Mouse (Mus musculus) mouse trophoblast stem cell (cell line): ENCODE measurements around the gene Stat6.

ENCODE experiments used
- in situ Hi-C, 2 experiments: fragments of 300-500 bp; cut with MseI, MboI; formaldehyde crosslinking; loops; 2 replicates in 1 of 2; 3 replicates in 1 of 2; pipeline ENCODE4 v1.15.1; 2025

Gene Stat6

GRCm38 (mm10) chr10:127615034-127615374 is 27.8 kb upstream of the Stat6 start:
- in situ Hi-C loops = no loop called here

- in situ Hi-C loops = no loop called here
These were observed 27.2 kb upstream of the Stat6 start for GRCm38 (mm10) chr10:127615591-127615990.

- in situ Hi-C loops = no loop called here
These were observed 26.5 kb upstream of the Stat6 start for GRCm38 (mm10) chr10:127616261-127616679.

GRCm38 (mm10) chr10:127617294-127617693 is 25.5 kb upstream of the Stat6 start:
- in situ Hi-C loops = no loop called here

- in situ Hi-C loops = no loop called here
These were observed 24.6 kb upstream of the Stat6 start for GRCm38 (mm10) chr10:127618173-127618572.

GRCm38 (mm10) chr10:127619119-127619721 is 23.6 kb upstream of the Stat6 start:
- in situ Hi-C loops = no loop called here

- in situ Hi-C loops = loop anchor here in 1 of 2 experiments (10.0 kb wide), 1 partner anchor 45 kb away; no protein-coding TSS in a partner anchor
These were observed 22.8 kb upstream of the Stat6 start for GRCm38 (mm10) chr10:127619941-127620405.

GRCm38 (mm10) chr10:127620406-127621190 is 22.2 kb upstream of the Stat6 start, which contains the start of gene Lrp1:
TSS of gene Lrp1 (minus strand) at chr10:127621148.
- in situ Hi-C loops = loop anchor here in 1 of 2 experiments (10.0 kb wide), 1 partner anchor 46 kb away; no protein-coding TSS in a partner anchor

GRCm38 (mm10) chr10:127621191-127622056 is 21.4 kb upstream of the Stat6 start:
- in situ Hi-C loops = loop anchor here in 1 of 2 experiments (10.0 kb wide), 1 partner anchor 47 kb away; no protein-coding TSS in a partner anchor

GRCm38 (mm10) chr10:127622057-127622392 is 20.8 kb upstream of the Stat6 start:
- in situ Hi-C loops = loop anchor here in 1 of 2 experiments (10.0 kb wide), 1 partner anchor 47 kb away; no protein-coding TSS in a partner anchor

- in situ Hi-C loops = loop anchor here in 1 of 2 experiments (10.0 kb wide), 1 partner anchor 48 kb away; no protein-coding TSS in a partner anchor
These were observed 20.1 kb upstream of the Stat6 start for GRCm38 (mm10) chr10:127622661-127623060.

GRCm38 (mm10) chr10:127623439-127624216 is 19.2 kb upstream of the Stat6 start:
- in situ Hi-C loops = loop anchor here in 1 of 2 experiments (10.0 kb wide), 1 partner anchor 49 kb away; no protein-coding TSS in a partner anchor

GRCm38 (mm10) chr10:127626433-127626832 is 16.4 kb upstream of the Stat6 start:
- in situ Hi-C loops = loop anchor here in 1 of 2 experiments (10.0 kb wide), 1 partner anchor 52 kb away; no protein-coding TSS in a partner anchor

- in situ Hi-C loops = no loop called here
These were observed 11.2 kb upstream of the Stat6 start for GRCm38 (mm10) chr10:127631261-127632214.

- in situ Hi-C loops = no loop called here
These were observed 10.0 kb upstream of the Stat6 start for GRCm38 (mm10) chr10:127632668-127633271.

- in situ Hi-C loops = loop anchor here in 1 of 2 experiments (5.0 kb wide), 1 partner anchor 92 kb away; no protein-coding TSS in a partner anchor
These were observed 2.4 kb upstream of the Stat6 start for GRCm38 (mm10) chr10:127640421-127640820.

- in situ Hi-C loops = loop anchor here in 1 of 2 experiments (5.0 kb wide), 1 partner anchor 90 kb away; no protein-coding TSS in a partner anchor
These were observed 670 bp upstream of the Stat6 start for GRCm38 (mm10) chr10:127641861-127642771.
